Mouse (Mus musculus) kidney, adult 11 months (tissue): Measurements from ENCODE around the gene Gtpbp1.
"Not testable (repeated sequence)": the region's sequence is repeated elsewhere in the genome, so short reads cannot be mapped to it uniquely, and the experiment has no call there.

Source experiments
- DNase-seq: peaks from one replicate; pipeline ENCODE4 v3.0.0; 2022

The Gtpbp1 gene

DNA sequence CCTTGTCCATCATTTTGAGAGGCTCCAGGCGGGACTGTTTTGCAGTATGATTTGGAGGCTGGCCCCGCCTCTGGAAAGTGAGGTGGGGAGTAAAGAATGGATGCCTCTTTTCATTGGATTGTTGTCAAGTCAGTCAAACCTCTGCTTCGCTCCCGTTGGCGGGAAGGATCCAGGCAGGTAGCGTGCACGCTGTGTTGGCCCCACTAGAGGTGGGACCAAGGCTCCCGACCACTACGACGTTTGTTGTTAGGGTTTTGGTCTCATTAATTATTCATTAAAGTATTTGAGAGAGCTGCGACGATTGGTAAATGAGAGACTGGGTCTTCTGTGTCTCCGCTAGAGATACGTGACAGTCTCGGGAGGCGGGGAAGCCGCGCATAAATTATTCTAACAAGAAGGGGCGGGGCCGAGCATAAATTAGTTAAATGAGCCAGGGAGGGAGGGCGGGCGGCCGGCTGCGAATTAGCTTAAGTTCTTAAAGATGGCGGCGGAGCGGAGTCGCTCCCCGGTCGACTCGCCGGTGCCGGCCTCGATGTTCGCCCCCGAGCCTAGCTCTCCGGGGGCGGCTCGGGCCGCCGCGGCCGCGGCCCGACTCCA is at the start of gene Gtpbp1:
TSS of gene Gtpbp1 (plus strand) at position 420 of the 597 bp plus-strand sequence.
- peak; percentile 99 for DNase-seq

DNA sequence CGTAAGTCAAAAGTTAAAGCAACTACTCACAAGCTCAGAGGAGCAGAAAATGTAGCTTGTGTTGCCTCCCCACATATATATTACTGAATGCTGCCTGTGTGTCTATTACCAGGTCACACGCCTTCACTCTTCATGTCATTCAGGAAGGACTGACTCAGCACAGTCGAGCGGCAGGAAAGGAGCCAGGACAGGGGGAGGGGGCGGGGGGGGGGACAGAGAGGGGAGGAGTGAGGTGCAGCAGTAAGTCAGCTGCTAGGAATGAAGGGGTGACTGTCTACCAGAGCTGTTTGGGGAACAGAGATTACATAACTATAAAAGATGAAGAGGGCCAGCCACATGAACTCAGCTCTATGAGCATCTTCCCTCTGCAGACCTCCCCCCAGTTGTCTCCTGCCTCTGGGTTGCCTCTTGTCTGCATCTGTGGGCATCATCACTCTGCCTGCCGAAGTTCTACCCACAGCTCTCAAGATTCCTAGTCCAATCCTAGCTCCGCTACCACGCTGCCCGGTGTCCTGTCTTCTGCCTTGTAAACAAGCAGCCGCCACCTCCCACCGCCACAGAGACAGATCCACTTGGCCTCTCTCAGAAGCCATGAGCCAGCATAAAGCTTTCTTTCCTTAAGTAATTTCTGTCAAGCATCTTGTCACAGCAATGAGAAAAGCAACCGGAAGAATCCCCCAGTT is 49.4 kb upstream of the Gtpbp1 start:
- no peak for DNase-seq

DNA sequence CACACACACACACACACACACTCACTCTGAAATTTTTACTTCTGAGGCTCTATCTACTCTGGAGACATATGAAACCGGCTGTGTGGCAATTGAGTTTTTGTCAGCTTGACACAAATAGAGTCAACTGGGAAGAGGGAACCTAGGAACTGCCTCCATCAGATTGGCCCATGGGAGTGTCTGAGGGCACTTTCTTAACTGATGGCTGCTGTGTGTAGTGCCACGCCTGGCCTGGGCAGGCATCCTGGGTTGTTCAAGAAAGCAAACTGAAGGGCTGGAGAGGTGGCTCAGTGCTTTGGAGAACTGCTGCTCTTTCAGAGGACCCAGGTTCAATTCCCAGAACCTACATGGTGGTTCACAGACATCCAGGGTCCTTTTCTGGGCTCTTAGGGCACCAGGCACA is 45.2 kb upstream of the Gtpbp1 start:
- DNase-seq, result no peak

DNA sequence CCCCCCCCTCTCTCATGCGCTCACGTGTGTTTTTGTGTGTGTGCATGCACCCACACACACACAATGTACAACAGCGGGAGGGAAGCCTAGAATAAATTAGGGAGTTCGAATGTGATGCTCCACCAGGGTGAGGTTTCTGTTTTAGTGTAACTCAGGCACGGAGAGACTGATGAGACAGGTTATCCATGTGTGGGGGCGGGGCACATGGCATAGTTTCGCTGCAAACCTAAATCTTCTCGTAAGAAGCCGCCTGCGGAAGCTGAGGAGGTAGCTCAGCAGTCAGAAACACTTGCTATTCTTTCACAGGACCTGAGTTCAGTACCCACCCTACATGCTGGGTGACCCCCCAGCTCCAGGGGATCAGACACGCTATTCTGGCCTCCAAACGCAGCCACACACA is 42.5 kb upstream of the Gtpbp1 start:
- no peak for DNase-seq

DNA sequence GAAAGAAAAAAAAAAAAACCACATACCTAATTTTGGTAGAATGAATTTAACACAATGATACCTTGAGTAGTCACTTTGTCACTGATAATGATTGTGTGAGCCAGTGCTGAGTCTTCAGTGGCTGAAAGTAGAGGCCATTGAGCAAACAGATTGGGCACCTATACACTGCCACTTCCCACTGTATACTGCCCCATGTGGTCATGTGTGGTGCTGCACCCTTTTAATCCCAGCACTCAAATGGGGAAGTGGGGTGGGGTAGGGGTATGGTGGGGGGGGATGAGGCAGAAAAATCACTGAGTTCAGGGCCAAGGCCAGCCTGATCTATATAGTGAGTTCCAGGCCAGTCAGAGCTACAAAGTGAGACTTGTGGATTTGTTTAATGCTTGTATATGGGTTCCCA is 40.1 kb upstream of the Gtpbp1 start:
- no peak for DNase-seq

DNA sequence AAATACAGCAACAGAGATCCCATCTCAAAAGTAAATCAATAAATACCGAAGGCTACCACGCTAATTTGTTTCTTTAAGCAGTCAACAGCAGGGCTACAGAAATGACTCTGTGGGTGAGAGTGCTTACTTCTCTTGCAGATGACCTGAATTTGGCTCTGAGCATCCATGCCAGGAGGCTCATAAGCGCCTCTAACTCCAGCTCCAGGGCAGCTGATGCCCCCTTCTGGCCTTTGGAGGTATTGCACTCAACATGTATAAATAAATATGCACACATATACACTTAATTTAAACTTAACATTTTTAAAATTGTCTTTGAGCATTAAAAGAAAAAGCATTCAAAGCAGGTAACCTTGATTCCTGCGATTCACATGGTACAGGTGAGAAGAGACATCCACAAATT is 39.2 kb upstream of the Gtpbp1 start:
- no peak for DNase-seq

DNA sequence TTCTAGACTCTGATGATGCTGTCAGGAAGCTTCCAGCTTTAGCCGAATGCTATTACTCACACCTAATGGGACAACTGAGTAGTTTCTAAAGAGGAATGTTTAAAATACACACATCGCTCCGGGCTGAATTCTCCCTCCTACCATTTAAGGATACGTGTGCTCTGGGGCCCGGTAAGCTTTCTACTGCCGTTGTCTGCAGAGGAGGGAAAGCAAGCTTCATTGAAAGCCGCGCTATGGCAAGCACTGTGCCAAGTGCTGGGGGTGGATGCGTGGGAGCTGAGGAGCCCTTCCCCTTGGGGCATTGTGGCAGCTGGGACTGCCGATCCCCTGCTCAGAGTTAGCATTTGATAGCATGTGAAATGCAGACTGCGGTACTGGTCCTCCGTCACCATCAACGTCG is 34.2 kb upstream of the Gtpbp1 start:
- DNase-seq, result no peak

DNA sequence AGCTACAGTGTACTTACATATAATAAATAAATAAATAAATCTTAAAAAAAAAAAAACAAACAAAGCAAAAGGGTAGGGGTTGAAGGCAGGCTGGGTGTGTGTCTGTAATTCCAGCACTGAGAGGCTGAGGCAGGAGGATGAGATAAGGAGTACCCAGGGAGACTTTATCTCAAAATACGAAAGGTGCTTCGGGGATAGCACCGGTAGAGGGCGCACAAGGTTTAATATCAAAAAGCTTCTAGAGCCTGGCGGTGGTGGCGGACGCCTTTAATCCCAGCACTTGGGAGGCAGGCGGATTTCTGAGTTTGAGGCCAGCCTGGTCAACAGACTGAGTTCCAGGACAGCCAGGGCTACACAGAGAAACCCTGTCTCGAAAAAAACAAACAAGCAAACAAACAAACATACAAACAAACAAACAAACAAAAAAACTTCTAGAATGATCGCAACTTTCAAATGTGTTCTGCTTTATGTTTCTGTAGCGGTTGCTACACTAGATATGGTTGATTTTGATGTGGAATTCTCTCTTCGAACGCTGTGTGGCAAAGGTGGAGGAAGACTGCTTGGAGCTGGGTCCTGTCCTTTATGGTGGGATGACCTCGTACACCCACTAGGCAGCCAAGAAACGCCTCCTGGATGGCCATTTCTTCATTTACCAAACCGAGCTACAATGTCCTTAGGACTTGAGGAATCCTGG is 32.7 kb upstream of the Gtpbp1 start:
- peak; percentile 79 for DNase-seq

DNA sequence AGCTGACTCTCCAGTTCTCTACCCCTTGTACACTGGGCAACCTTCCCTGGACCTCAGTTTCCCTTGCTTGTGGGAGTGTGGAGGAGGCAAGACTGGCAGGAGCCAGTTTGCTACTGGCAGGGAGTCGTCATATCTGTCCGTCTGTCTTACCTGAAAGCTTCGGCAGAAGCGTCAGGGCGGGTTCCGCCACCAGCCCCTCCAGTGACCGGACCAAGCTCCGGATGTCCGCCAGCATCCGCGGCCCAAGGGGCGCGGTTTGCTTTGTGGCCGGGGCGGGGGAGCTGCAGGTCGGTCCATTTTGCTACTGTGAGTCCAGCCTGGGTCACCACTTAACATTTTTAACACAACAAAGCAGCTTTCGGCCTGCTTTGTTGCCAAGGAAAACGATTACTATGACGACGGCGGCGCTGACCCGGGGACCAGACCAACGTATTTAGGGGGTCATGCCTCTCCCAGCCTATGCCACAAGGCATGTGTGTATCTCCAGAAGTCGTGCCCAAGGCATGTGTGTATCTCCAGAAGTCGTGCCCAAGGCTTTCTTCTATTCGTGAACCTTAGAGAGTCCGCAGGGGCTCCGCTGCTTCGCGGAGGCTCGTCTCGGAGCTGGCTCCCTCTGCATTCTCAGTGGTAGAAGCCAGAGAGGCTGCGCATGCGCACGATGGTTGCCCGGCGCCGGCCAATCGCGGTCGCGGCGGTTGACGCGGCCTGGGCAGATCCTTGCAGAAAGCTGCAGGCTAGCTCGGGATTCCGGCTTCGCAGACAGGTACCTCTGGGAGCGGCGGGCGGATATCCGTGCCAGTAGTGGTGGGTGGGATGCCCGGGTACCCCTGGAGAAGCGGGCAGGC is 31.9 kb upstream of the Gtpbp1 start, which contains the start of the genes Fam227a and Cby1:
TSS of gene Fam227a (minus strand) at position 426 of the 845 bp plus-strand sequence.
TSS of gene Cby1 (plus strand) at position 669 of the 845 bp plus-strand sequence.
- peak; percentile 91 for DNase-seq

DNA sequence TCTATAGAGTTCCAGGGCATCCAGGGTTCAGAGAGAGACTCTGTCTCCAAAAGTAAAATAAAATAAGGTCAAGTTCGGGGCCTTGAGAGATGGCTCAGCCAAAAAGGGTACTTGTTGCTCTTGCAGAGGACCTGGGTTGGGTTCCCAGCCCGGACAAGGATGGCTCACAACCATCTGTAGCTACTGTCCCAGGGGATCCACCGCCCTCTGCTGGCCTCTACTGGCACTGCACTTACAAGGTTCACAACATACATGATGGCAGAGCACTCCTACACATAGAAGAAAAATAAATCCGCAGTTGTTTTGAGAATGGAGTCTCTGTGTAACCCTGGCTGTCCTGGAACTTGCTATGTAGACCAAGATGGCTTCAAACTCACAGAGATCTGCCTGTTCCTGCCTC is 28.8 kb upstream of the Gtpbp1 start:
- DNase-seq, result no peak

DNA sequence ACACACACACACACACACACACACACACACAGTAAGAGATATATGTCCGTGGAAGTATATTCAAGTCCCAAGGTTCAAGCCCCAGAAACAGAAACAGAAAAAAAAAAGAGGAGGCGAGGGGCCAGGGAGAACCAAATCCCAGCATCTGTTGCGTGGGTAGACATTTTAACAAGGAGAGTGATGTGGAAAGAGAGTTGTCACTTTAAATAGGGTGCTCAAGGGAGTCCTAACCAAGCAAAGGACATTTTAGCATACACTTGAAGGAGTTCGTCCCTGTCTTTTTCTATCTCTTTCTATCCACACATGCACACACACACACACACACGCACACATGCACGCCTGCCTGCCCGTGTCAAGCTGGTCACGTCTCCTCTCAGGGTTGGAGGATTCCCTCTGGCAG is 26.0 kb upstream of the Gtpbp1 start:
- no peak for DNase-seq

DNA sequence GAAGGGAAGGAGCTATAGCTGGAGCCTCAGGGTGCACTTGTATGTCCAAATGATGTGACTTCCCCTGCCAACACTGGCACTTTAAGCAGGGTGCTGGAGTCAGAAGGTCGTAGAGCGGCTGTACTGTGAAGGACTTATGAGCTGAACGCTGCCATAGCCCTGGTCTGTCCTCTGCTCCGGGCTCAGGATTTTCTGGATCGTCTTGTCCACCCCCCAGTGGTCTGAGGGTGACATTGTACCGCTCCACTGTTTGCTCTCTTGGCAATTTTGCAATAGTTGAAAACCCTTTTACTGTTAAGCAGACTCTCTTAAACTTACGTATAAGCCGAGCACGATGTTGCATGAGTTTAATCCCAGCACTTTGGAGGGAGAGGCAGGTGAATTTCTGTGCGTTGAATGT is 21.4 kb upstream of the Gtpbp1 start:
- no peak for DNase-seq

DNA sequence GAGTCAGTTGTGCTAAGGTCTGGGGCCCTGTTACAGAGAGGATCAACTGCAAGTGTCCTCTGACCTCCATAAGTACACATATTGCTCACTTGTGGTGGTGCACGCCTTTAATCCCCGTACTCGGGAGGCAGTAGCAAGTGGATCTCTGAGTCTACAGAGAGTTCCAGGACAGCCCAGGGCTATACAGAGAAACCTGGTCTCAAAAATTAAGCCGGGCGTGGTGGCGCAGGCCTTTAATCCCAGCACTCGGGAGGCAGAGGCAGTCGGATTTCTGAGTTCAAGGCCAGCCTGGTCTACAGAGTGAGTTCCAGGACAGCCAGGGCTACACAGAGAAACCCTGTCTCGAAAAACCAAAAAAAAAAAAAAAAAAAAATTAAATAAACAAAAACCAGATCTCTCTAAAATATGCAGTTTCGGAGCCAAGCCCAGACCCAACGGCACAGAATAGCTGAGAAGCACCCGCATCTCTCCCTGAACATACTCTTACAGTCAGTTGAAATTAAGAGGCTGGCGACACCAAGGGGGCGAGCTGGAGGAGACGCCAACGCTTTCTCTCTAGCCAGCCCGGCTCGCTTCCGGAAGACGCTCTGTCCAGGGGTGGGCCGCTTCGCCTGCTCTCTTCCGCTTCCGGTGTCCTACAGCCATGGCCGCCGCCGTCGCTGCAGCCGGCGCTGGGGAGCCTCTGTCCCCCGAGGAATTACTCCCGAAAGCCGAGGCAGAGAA is 20.2 kb upstream of the Gtpbp1 start, which contains the start of gene Tomm22:
TSS of gene Tomm22 (plus strand) at position 613 of the 723 bp plus-strand sequence.
- peak; percentile 88 for DNase-seq

DNA sequence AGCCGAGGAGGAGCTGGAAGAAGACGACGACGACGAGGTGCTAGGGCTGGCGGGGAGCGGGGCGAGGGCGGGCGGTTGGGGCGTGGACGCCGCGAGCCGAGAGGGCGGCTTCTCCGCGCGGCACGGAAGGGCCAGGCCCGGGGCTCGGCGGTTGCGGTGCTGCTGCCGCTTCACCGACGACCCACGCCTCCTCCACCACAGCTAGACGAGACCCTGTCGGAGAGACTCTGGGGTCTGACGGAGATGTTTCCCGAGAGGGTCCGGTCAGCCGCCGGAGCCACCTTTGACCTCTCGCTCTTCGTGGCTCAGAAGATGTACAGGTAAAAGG is 19.7 kb upstream of the Gtpbp1 start:
- DNase-seq, result no peak

DNA sequence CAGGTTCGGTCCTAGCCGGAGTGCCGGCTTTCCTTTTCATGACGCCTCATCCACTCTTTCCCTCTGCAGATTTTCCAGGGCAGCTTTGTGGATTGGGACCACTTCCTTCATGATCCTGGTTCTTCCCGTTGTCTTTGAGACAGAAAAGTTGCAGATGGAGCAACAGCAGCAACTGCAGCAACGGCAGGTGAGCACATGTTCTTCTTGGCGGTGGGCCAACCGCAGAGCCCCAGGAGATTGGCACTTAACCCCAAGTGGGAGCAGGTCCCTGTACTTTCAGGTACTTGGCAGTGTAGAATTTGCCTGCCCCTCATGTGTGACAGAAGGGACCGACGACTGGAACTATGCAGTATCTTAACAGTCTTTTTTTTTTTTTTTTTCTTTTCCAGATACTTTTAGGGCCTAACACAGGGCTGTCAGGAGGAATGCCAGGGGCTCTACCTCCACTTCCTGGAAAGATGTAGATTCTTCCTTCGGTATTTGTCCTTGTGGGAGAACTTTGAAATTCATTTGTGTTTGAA is 18.8 kb upstream of the Gtpbp1 start:
- not testable (repeated sequence) for DNase-seq

DNA sequence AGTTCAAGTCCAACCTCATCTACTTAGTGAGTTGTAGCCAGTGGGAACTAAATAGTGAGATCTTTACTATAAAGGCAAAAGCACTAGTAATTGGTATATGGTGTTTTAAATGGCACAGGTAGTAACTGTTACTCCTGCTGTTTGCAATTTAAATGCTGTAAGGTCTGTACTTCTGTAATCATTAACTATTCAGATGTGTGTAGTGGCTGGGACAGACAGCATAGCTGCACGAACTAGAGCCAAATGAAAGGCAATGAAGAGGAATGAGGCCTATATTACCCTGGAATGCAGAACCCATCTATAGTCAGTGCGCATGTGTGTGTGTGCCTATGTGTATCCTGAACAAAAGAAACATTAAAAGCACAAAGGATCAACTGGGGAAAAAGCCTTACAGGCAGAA is 12.7 kb upstream of the Gtpbp1 start:
- DNase-seq, result no peak

DNA sequence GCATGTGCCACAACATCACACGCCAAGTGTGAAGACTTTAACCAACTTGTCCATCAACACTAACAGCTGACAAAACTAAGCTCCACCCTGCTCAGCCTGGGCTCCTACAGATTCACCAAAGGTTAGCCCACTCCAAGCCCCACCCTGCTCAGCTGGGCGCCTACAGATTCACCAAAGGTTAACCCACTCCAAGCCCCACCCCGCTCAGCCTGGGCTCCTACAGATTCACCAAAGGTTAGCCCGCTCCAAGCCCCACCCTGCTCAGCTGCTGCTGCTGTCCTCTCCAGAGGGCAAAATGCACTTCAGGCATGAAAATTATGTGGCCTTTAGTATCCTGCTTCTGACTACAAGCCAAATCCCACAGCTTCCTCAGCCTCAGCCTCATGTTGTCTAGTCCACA is 8.7 kb upstream of the Gtpbp1 start:
- no peak for DNase-seq

DNA sequence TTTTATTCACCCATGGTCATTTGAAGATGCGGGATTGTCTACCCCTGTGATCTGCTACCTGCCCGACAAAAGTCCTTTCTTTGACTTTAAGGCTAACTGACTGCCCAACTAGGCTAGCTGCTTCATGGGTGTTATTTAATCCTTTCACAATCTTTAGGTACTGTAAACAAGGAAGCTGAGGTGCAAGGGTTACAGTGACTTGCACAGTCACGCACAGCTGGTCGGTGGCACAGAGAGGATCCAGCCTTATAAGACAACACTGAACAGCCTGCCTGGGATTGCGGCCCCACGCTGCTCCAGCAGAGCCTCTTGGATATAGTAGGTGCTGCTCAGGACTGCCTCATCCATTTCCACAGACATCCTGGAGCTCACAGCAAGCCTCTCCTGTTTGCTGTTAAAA is 7.5 kb upstream of the Gtpbp1 start:
- peak; percentile 43 for DNase-seq

DNA sequence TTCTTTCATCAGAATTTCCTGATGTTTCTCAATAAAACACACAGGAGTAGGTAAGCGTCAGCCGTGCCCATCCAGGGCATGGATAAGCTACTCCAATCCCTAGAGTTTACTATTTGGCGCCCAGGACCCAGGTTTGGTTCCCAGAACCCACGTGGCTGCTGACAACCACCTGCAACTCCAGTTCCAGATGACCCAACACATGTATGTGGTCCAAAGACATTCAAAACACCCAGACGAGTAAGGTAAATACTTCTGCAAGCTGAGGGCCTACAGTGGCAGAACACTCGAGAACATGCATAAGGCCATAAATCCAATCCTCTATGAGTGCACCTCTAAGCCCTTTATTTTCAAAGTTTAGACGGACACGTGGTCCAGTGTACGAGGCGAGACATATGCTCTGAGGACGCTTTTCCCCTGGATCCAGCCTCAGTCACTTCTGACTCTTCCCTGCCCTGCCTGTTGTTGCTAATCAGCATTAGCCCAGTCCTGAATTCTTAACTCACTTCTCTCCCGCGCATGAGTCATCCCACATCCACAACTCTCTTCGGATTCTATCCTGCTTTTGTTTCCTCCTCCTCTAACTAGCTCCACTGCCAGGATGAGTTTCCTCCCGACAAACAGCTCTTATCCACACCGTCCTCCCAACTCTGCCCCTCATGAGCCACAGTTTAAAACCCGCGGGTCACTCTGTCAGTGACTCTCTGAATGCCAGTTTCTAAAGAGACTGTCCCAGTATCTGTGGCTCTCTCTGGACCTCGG is 6.8 kb upstream of the Gtpbp1 start:
- DNase-seq, result no peak

DNA sequence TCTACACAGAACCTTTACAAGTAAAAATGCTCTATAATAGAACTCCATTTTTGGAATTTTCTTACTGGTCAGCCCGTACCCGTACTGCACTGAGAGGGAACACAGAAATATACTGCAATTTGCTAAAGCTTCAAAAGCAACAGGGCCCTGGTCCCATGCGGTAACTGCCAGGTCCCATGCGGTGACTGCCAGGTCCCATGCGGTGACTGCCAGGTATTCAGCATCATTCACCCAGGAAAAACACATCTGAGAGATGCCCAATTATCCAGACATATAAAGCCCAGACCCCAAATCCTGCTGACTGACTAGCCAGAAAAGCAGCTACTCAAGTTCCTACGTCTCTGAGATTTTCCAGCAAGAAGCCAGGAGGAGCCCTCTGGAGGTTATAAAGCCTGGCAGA is 6.0 kb upstream of the Gtpbp1 start:
- no peak for DNase-seq

DNA sequence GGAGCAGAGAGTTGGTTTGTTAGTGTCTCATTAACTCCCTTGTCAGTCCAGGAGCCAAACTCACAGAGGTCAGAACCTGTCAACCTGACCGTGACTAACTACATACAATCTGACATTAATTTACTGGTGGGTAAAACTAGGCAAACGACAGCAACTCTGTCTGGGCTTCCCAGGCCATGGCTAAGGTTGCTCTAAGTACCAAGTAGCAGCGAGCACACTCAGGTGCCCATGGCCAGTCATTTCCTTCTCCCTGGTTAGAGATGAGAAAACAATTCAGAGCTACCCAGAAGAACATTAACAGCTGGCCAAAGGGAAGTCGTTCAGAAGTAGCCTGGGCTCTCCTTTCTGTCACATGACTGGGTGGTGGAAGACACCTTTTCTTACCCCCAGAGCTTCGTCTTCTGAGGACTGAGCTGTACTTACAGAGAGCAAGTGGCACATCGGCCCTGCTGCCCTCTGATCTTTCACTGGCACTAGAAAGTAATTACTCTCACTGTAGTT is 5.5 kb upstream of the Gtpbp1 start:
- peak; percentile 70 for DNase-seq
